In genomic region chr12:8038081-8038730, GRCm38 (mm10) we compare ENCODE assay signal across 32 mouse cellular contexts.
"Had no signal": no experiment of that assay in that cellular context is flagged by ENCODE, and none has a peak within 500 bp of the region (broad histone marks: within the 10 kb centered on the region; RNA-seq: fewer than 3 reads in every experiment).

No protein-coding gene starts in this region.

- H3K4me1 ChIP-seq: limb, embryonic 10.5 days; limb, embryonic 12.5 days; limb, embryonic 13.5 days; limb, embryonic 15.5 days; liver, embryonic 13.5 days; liver, embryonic 15.5 days; midbrain, embryonic 12.5 days; midbrain, embryonic 13.5 days; midbrain, embryonic 15.5 days; neural tube, embryonic 12.5 days; neural tube, embryonic 13.5 days had no signal

- H3K36me3 ChIP-seq: limb, embryonic 10.5 days; limb, embryonic 12.5 days; limb, embryonic 13.5 days; limb, embryonic 15.5 days; liver, embryonic 13.5 days; liver, embryonic 15.5 days; lung, embryonic 15.5 days; midbrain, embryonic 10.5 days; midbrain, embryonic 12.5 days; midbrain, embryonic 13.5 days; midbrain, embryonic 15.5 days; neural tube, embryonic 12.5 days; neural tube, embryonic 13.5 days had no signal

- H3K9ac ChIP-seq: limb, embryonic 12.5 days; limb, embryonic 13.5 days; limb, embryonic 15.5 days; liver, embryonic 13.5 days; liver, embryonic 14.5 days; liver, embryonic 15.5 days; liver, postnatal 0 days; lung, embryonic 14.5 days; lung, embryonic 15.5 days; midbrain, embryonic 12.5 days; midbrain, embryonic 13.5 days; midbrain, embryonic 15.5 days; neural tube, embryonic 12.5 days; neural tube, embryonic 13.5 days had no signal

- H3K27me3 ChIP-seq: limb, embryonic 13.5 days; limb, embryonic 15.5 days; liver, embryonic 13.5 days; liver, embryonic 15.5 days; lung, embryonic 15.5 days; megakaryocyte, embryonic 14.5 days; midbrain, embryonic 15.5 days had no signal

- DNase-seq: left cerebral cortex, postnatal 4 days; liver; liver, embryonic 13.5 days; liver, postnatal 0 days; lung, adult 18-20 months; lung, adult 2 months; lung, embryonic 14.5 days; lung, postnatal 10 days; lung, postnatal 14 days; lung, postnatal 36 days; lung, postnatal 4 days; midbrain, embryonic 14.5 days had no signal

- H3K27ac ChIP-seq: limb, embryonic 10.5 days; limb, embryonic 12.5 days; limb, embryonic 13.5 days; limb, embryonic 15.5 days; liver, embryonic 13.5 days; liver, embryonic 14.5 days; liver, embryonic 15.5 days; lung, embryonic 15.5 days; macrophage; midbrain, embryonic 10.5 days; midbrain, embryonic 12.5 days; midbrain, embryonic 13.5 days; midbrain, embryonic 15.5 days; neural tube, embryonic 12.5 days; neural tube, embryonic 13.5 days had no signal

- ATAC-seq: liver, postnatal 0 days; lung, postnatal 0 days; midbrain, embryonic 13.5 days; midbrain, embryonic 15.5 days; midbrain, embryonic 16.5 days had no signal

- H3K4me3 ChIP-seq: limb, embryonic 10.5 days; limb, embryonic 12.5 days; limb, embryonic 13.5 days; limb, embryonic 15.5 days; liver, embryonic 13.5 days; liver, embryonic 15.5 days; lung, embryonic 15.5 days; megakaryocyte, embryonic 14.5 days; midbrain, embryonic 10.5 days; midbrain, embryonic 12.5 days; midbrain, embryonic 13.5 days; midbrain, embryonic 15.5 days; myocyte; neural tube, embryonic 12.5 days; neural tube, embryonic 13.5 days had no signal

- H3K4me2 ChIP-seq: limb, embryonic 12.5 days; limb, embryonic 13.5 days; limb, embryonic 15.5 days; liver, embryonic 11.5 days; liver, embryonic 13.5 days; liver, embryonic 15.5 days; lung, embryonic 14.5 days; lung, embryonic 15.5 days; midbrain, embryonic 11.5 days; midbrain, embryonic 12.5 days; midbrain, embryonic 13.5 days; midbrain, embryonic 15.5 days; neural tube, embryonic 12.5 days; neural tube, embryonic 13.5 days had no signal

- H3K9me3 ChIP-seq: limb, embryonic 10.5 days; limb, embryonic 12.5 days; limb, embryonic 13.5 days; limb, embryonic 15.5 days; liver, embryonic 13.5 days; liver, embryonic 15.5 days; lung, embryonic 15.5 days; megakaryocyte, embryonic 14.5 days; midbrain, embryonic 12.5 days; midbrain, embryonic 13.5 days; midbrain, embryonic 15.5 days; neural tube, embryonic 12.5 days; neural tube, embryonic 13.5 days had no signal
